Mouse (Mus musculus) limb, embryonic 15.5 days (tissue): Measurements from ENCODE around the gene Rhbdd3. TPM values are rescaled to one million over a fixed set of nuclear protein-coding genes. Genes with fewer than 3 reads are reported as not detected.

Experiments
- polyA plus RNA-seq: library from polyadenylated mRNA; unstranded; fragments of >200 nt; fragmentation: Nextera tagmentation; extraction: Ambion mirVana; gene quantifications from 2 replicates; pipeline ENCODE4 v1.2.1, GENCODE M21; 2015

The Rhbdd3 gene
- polyA plus RNA-seq, 1 experiment from 2014 or later: 23.1 TPM

Other genes with a start within 250 kb of the Rhbdd3 start
- 44.6 and 47.3 TPM in 2 replicates for gene Nf2, start 249.4 kb upstream of the Rhbdd3 start, polyA plus RNA-seq
- gene Nipsnap1, start 225.0 kb upstream of the Rhbdd3 start, polyA plus RNA-seq: 37.8 and 42.1 TPM in 2 replicates
- 28.8 and 29.9 TPM in 2 replicates for gene Thoc5, start 203.6 kb upstream of the Rhbdd3 start, polyA plus RNA-seq
- 0.23 and 0.25 TPM in 2 replicates for gene Nefh, start 150.9 kb upstream of the Rhbdd3 start, polyA plus RNA-seq
- gene Ap1b1, start 112.1 kb upstream of the Rhbdd3 start, polyA plus RNA-seq: 55.2 and 56.5 TPM in 2 replicates
- 7.1 and 8.6 TPM in 2 replicates for gene Rasl10a, start 40.8 kb upstream of the Rhbdd3 start, polyA plus RNA-seq
- 32.3 and 34.4 TPM in 2 replicates for gene Gas2l1, start 33.6 kb upstream of the Rhbdd3 start, polyA plus RNA-seq
- gene Ewsr1, start 340 bp downstream of the Rhbdd3 start, polyA plus RNA-seq: 655 and 680 TPM in 2 replicates
- 39.1 and 41.0 TPM in 2 replicates for gene Emid1, start 53.3 kb downstream of the Rhbdd3 start, polyA plus RNA-seq
- gene Kremen1, start 162.6 kb downstream of the Rhbdd3 start, polyA plus RNA-seq: 37.6 and 42.9 TPM in 2 replicates